Mouse (Mus musculus): ENCODE measurements around the gene Prg2.

Gene Prg2

DNA sequence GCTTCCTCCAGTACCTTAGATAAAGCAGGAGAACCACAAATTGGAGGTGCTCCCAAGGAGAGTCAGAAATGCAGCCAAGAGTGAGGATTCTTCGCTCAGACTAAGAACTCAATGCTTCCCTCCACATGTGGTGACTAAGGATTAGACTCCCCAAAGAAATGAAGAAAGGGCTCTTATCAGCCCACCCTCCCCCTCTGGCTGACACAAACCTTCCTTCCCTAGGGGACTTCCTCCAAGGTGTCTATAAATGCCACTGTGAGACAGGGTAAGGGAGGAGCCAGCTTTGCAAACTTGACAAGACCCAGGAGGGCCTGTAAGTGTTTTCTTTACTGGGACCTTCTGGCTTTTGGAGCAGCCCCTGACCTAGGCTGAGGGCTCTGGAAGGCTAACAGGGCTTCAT lies at the start of gene Prg2:
Gene Prg2 (plus strand): TSS at position 274 of the 400 bp plus-strand sequence.
- DNase-seq (ENCODE audit: low read depth, low spot score): no peak

DNA sequence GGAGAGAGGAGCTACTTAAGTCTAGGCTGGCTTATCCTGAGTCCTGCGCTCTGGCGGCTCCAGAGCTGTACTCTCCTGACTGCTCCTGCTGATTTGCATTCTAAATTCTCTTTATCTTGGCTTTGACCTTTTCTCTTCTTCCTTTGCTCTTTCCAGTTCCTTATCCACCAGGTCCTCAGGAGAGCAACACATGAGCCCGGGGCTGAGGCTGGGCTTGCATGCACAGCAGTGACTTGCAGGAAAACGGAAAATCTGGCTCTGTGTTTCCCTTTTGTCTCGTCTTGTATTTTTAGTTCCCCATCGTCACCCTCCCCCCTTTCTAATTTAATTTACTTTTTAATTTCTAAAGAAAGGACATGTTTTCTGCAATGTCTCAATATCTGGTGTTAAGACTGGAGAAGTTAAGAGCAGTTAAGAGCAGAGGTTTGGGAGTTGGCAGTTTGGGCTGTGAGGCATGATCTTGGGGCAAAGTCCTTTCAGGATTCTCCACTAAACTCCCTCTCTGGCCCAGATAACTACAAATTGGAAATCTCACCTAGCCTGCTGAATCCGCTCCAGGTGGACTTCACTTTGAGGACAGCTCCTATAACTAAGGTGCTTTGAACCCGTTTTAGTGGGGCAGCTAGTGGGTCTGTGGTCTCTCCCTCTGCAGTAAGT lies 46.1 kb upstream of the Prg2 start:
- no peak for DNase-seq (ENCODE audit: low read depth, low spot score)

DNA sequence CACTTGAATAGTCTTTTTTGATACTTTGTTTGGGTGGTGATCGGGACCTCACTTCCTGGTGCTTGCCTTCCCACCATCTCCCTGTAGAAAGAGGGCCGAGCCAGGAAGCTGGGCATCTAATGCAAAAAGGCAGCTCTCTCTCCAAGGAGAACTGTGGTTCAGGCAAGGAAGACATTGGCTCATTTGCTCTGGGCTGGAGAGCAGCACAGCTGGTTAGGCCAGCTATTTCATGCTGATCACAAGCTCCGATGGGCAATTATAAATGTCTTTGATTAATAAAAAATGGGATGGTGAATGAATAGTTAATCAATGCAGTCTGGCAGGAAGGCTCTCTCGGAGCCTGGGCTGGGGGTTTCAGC lies 45.6 kb upstream of the Prg2 start:
- no peak for DNase-seq (ENCODE audit: low read depth, low spot score)

DNA sequence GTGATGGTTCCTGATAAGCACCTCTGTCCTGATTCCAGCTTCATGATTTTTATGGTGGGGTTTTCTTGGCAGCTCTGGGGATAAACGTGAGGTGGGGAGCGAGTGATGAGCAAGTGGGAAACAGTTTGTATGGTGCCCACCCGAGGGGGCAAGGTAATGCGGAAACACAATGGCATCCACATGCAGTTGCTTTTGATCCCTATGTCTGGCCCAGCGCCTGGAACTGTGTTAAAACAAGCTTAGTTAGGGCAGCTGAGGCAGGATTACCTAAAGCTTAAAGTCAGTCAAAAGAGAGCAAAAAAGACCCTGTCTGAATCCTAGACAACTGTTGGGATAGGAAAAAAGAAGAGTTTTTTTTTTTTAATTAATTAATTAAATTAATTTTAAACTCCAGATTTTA lies 45.2 kb upstream of the Prg2 start:
- DNase-seq (ENCODE audit: low read depth, low spot score): no peak

DNA sequence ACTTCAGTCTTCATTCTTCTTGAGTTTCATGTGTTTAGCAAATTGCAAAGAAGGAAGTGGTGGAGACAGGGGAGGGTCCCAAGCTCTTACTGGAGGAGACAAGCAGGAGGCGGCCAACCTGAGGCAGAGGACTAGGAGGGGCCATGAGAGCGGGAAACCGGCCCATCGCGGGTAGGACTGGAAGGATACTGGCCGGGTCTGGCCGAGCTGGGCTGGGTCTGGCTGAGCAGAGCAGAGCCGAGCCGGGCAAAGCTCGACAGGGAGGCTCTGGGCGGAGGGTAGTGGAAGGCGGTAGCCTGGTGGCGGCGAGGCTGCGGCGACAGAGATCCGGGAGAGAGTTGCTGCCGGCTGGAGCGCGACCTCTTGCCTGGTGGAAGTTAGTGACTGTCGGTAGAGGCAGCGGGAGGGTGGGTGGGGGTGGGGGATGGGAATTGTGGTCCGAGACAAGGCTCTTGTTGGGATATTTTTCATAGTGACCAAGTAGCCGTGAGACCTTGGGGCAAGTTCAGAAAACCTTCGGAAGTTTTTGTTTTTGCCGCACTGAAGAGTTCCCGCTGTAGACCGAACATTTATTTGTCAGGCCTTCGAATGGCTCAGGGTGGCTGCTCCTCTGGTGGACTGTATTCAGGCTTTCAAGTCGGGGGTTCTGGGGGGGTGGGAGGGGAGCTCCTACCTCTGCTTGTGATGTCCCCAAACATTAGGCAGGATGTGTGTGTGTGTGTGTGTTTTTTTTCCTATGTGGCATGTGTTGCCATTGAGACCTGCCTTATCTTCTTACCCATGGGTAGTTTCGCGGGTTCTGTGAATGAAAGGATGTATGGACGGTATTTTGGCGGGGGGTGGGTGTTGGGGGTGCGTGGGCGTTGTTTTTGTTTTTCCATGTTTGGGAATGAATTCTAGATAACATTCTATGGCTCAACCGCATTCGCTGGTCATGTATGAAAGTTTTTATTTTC lies 43.5 kb upstream of the Prg2 start, which contains the start of gene Slc43a3:
Gene Slc43a3 (plus strand): TSS at position 106 of the 956 bp plus-strand sequence.
- peak; percentile 87 for DNase-seq (ENCODE audit: low read depth, low spot score)

DNA sequence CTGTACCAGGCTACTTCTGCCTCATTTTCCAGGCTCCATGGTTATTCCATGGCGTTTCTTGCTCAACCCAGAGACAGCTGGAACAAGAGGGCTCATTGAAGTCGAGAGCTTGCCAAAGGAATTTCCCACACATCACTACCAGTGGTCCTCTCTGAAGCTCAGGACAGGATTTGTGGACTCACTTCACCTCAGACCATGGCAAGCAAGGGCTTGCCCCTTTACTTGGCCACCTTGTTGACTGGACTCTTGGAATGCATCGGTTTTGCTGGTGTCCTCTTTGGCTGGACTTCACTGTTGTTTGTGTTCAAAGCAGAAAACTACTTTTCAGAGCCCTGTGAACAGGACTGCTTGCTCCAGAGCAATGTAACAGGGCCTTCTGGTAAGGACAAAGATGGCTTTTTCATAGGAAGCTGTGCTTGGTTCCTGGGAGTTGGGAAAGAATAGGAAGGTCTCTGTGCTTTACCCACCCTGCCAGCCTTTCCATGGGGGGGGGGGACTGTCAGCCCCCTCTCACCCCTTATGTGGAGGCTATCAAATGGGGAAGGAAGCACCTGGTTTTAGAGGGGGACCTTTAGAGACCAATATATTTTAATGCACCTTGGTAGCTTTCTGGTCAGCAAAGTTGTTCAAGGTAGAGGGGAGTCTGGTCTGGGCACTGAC lies 42.6 kb upstream of the Prg2 start:
- peak; percentile 39 for DNase-seq (ENCODE audit: low read depth, low spot score)

DNA sequence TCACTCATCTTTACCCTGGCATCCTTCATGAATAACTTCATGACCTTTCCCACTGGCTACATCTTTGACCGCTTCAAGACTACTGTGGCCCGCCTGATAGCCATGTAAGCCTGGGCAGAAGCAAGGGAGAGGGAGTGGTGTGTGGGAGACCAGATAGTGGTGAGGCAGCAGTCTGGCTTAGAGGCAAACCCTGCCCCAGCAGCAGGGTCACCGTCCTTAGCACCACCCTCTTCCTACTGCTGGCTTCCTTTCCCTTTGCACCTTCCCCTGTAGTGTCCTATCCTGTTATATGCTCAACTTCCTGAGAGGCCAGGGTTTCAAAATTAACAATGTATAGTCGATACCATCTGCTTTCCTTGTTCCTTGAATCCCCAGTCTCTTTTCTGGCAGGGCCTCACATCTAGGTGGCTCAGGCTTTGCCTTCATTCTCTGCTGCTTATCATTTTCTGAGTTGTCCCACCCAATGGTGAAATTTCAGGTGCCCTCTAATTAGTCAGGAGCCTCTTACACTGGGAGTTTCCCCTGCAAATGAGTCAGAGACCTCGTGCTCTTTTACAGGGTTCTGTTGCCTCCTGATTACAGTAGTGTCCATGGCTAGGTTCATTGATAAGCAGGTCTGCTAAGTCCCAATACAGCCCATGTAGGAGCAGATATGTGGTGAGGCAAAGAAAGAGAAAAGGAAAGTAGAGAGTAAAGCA lies 41.9 kb upstream of the Prg2 start:
- peak; percentile 52 for DNase-seq (ENCODE audit: low read depth, low spot score)

DNA sequence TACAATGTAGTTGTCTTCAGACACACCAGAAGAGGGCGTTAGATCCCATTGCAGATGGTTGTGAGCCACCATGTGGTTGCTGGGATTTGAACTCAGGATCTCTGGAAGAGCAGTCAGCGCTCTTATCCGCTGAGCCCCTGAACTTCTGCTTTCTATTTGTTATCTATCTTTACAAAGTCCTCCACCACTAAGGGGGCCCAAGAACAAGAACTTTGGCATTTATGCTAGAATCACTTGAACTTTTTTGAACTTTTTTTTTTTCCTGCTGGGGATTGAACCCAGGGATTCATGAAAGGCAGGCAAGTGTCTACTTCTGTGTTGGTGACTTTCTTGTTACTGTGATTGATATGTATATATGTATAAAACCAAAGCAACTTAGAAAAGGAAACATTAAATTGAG lies 41.0 kb upstream of the Prg2 start:
- no peak for DNase-seq (ENCODE audit: low read depth, low spot score)

DNA sequence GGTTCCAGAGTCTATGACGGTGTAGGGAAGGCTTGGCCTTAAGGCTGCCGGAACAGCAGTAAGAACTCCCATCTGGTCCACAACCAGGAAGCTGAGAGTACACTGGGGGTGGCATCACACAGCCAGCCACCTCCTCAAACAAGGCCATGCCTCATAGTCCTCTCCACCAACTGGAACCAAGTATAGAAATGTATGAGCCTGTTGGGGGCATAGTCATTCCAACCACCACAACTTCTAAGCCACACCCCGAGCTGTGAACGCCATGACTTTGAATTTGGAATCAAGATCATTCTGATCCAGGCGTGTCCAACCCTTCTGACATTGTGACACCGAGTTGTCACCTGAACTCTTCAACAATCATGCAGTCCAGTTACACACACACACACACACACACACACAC lies 40.5 kb upstream of the Prg2 start:
- DNase-seq (ENCODE audit: low read depth, low spot score): no peak

DNA sequence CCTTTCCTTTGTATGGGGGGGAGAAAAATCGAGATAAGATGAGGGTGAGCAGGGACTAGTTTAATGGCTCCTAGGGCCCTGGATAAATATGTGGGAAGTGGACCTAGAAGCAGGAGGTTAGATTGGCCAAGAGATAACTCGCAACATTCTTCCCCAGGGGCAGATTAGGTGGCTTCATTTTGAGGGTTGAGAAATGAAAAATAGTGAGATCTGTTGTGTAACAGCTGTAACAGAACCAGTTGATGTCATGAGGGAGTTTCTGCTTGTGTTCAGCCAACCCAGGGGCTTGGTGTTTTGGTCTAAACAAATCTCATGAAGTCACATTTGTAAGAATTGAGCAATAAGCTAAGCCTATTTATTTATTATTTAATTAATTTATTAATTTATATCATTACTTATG lies 38.9 kb upstream of the Prg2 start:
- DNase-seq (ENCODE audit: low read depth, low spot score): peak; percentile 73

DNA sequence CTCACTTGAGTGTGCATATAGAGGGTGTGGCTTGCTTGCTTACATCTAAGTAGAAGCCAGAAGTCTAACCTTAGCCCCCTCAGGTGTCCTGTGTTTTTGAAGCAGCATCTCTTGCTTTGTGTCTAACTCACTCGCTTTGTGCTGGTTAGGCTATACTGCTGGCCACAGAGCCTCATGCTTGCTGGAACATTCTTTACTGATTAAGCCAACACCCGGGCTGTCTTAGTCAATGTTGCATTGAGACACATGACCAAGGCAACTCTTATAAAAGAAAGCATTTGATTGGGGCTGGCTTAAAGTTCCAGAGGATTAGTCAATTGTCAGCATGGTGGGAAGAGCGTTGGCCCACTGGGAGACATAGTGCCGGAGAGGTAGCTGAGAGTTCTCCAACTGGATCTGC lies 38.5 kb upstream of the Prg2 start:
- no peak for DNase-seq (ENCODE audit: low read depth, low spot score)

DNA sequence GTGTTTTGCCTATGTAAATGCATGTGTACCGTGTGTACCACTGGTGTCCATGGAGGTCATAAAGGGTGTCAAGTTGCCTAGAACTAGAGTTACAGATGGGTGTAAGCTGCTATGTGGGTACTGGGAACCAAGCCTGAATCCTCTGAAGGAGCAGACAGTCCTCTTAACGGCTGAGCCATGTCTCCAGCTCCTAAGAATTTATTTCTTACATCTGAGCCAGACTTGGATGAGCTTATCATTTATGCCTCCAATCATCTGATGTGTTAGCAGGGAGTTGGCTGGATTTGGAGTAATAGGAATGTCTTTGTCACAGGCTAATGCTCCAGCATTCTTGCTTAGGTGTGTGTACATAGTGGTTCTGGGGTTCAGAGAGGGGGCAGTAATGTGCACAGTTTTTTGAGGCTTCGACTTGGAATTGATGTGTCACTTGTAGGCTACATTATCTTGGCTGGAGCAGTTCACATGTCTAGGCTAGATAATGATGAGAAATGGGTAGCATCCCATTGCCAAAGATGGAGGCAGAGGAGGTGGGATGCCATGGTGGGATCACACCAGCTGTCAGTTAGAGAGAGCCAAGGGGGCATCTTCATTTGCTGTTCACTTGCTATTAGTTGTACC lies 33.0 kb upstream of the Prg2 start:
- no peak for DNase-seq (ENCODE audit: low read depth, low spot score)

DNA sequence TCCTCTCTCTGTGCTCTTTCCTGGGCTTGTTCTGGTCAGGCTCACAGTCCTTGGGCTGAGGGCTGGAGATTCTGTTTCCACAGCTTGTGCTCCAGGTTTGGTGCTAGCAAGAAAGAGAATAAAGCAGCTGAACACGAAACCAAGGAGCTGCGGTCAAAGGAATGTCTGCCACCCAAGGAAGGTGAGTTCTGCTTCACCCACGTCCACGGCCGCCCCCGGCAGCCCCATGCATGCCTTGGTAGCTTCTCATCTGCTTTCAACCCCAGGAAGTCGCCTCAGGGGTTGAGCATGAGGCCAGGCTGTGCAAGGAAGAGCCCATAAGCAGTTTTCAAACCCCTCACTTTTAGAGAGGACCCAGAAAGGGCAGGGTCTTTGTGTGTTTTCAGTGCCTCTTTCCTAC lies 32.0 kb upstream of the Prg2 start:
- no peak for DNase-seq (ENCODE audit: low read depth, low spot score)

DNA sequence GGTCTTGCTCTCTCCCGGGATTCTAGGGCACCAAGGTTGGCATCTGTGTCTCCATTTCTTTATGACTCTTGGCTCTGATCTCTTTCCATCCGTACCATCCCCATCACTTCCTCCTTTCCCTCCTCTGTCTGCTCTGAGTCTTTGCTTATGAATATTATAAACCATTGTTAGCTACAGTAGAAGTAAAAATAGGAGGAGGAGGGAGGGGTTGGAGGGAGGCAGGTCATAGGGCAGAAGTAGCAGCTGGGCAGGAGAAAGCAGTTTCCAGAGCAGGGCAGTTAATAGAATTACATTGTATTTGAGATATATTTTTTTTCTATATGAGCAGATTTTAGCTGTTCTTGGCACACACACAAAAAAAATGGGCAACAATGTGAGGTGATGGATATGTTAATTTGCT lies 31.5 kb upstream of the Prg2 start:
- DNase-seq (ENCODE audit: low read depth, low spot score): no peak

DNA sequence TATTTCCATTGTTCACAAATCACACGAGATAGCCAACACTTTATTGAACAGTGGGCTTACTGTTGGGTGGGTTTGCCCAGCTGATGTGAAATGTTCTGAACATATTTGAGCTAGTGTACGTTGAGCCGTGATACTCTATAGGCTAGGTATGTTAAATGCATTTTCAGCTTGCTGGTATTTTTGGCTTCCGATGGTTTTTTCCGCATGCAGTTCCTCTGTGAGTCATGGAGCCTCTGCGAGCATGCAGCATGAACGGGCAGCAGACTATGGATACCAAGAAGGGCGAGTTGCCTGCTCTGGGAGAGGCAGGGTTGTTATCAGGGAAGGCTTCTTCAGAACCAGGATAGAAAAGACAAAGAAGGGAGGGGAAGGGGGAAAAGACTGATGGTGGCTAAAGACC lies 29.2 kb upstream of the Prg2 start:
- DNase-seq (ENCODE audit: low read depth, low spot score): no peak

DNA sequence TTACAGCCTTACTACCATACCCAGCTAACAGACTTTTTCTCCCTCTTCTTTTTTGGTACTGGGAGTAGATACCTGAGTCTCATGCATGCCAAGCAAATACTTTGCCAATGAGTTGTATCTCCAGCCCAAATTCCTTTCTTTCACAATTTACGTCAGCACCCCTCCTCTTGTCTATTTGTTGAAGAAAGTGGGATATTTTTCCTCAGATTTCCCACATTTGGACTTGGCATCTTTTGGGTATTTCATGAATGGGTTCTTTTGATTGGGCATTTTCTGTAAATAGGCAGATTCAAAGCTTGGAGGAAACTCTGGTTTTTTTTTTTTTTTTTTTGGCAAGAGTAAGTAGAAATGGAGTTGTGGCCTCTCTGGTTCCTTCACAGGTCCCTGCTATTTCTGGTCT lies 28.0 kb upstream of the Prg2 start:
- no peak for DNase-seq (ENCODE audit: low read depth, low spot score)

DNA sequence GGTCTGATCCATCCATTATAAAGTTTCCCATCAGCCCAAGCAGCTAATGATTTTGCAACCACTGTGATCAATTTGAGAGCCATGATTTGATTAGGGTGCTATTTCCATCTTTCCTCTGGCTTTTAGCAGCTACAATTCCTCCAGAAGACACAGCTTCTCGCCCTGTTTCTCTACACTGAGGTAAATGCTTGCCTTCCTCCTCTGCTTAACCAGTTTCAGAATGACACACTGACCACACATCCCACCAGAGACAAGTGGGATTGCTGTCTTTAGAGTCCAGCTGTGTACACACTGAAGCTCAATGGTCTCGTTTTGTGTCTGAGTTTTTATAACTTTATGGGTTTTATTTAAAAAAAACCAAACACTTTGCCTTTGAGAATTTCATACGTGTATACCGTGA lies 27.6 kb upstream of the Prg2 start:
- no peak for DNase-seq (ENCODE audit: low read depth, low spot score)

DNA sequence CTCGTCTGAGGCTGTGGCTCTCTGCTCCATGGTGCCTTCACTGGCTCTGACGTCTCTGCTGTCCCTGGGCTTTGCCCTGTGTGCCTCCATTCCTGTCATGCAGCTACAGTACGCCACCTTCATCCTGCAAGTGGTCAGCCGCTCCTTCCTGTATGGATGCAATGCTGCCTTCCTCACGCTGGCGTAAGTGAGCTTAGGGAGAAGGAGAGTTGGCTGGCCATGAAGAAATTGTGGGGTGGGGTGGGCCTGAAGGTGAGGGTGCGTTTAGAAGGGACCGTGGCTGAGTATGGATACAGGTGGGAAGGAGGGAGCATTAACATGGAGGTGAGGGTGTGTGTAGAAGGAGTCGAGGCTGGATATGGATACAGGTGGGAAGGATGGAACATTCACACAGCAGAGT lies 24.8 kb upstream of the Prg2 start:
- DNase-seq (ENCODE audit: low read depth, low spot score): no peak

DNA sequence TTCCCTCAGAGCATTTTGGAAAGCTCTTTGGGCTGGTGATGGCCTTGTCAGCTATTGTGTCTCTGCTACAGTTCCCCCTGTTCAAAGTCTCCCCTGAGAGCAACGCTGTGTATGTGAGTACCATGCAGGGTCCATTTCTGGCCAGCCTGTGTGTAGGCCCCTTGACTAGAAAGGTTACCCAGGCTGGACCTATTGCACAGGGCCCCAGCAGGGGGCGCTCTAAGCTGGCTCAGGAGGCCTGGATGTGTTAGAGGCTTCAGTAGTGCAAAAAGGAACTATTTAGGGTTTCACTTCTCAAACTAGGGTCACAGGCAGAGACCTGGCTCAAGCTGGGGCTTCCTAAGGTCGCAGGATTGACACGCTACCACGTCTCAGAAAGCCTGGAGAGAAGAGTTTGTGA lies 24.0 kb upstream of the Prg2 start:
- DNase-seq (ENCODE audit: low read depth, low spot score): peak; percentile 41

DNA sequence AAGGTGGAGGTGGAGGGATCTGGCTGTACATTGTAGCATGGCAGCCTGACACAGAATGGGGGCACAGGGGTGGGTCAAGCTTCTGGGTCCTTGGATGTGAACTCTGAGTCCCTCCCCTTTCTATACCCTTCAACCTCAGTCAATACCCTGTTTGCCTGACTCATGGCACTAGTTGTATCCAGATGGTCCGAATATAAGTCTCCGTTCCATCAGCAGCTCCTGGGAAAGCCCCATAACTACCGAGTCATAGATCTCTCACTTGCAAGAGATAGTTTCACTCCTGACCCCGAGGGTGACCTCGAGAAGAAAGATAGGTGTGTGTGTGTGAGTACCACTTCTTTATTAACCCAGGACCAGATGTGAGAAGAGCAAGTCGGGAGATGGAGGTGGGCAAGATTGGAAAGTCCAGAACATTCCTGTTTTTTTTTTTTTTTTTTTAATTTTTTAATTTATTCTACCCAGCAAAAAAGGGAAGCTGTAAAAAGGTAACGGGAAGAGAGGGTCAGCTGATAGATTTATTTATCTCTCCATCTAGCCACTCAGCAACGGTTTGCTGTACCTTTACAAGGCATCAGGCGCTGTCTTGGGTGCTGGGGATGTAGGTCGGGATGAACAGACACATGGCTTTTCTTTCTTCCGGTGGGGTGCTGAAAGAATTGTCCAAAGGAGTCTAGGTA lies 21.5 kb upstream of the Prg2 start:
- no peak for DNase-seq (ENCODE audit: low read depth, low spot score)

DNA sequence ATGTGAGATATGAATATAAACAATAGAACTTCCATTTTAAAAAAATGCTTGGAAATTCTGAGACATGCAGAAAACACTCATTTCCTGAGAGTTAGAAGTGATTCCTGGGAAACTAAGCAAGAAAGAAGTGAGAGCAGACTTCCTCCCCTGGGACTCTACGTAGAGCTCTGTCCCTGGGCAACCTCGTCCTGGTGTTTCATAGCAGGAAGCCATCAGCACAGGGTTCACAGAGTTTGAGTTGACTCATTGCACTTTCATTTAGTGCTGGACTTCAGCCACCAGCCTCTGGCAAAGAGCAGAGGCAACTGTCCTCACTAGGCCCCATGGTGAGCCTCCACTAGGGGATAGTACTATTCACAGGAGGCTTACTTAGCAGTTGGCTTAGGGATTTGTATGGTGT lies 19.0 kb upstream of the Prg2 start:
- peak; percentile 86 for DNase-seq (ENCODE audit: low read depth, low spot score)
